Mouse (Mus musculus) layer of hippocampus, postnatal 36 days (tissue): ENCODE measurements around the gene Olfr498. TPM values are rescaled to one million over a fixed set of nuclear protein-coding genes. Genes with fewer than 3 reads are reported as not detected.

ENCODE experiments used
- DNase-seq, 2 experiments: peaks; one replicate each; pipeline ENCODE4 v3.0.0; 2022
- total RNA-seq, 2 experiments: library from RNA; stranded (reverse); gene quantifications; 2 replicates each; pipeline ENCODE4 v1.2.3; 2021

Gene Olfr498
- not detected for total RNA-seq

DNA sequence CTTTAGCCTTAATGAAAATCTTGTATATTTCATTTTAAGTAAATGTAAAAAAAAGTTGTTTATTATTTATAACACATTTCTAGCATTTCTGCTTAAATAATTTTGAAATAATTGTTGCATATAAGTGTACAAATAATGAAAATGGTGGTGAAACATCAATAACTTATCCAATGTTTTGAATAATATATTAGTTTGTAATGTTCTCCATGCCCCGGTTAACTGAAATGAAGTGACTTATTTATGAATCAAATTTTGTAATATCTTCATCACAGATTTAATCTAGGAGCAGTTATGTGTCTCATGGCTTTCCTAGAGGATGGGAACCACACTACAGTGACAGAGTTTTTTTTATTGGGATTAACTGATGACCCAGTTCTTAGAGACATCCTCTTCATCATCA, at the start of gene Olfr498:
TSS of gene Olfr498 (plus strand) at position 301 of the 400 bp plus-strand sequence.
- DNase-seq, result no peak

DNA sequence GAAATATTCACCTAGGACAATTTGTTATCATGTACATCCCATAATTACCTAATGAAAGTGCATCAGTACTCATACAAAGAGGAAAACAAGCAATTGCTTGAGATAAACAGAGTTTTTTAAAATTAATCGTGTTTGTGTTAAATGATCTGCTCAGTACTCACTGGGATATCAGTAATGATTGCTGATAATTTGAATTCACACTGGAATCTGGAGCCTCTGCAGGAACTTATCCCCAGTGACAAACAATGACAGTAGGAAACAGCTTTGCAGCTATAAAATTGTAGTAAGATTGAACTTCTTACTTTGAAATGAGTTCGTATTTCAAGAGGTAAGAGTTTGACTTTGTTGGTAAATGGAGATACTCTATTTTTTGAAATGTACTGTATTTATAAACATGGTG, 45.0 kb upstream of the Olfr498 start, which contains the start of gene Olfr497:
TSS of gene Olfr497 (plus strand) at position 301 of the 400 bp plus-strand sequence.
- no peak for DNase-seq

Other genes starting within 250 kb of the Olfr498 start
- gene Olfr488, start 207.0 kb upstream of the Olfr498 start, total RNA-seq, result not detected
- gene Olfr490, start 176.4 kb upstream of the Olfr498 start, total RNA-seq, result not detected
- not detected for gene Olfr491, start 151.9 kb upstream of the Olfr498 start, total RNA-seq
- gene Olfr492, start 141.7 kb upstream of the Olfr498 start, total RNA-seq, result not detected
- not detected for gene Olfr493, start 118.3 kb upstream of the Olfr498 start, total RNA-seq
- gene Olfr494, start 100.0 kb upstream of the Olfr498 start, total RNA-seq, result not detected
- not detected for gene Olfr495, start 72.2 kb upstream of the Olfr498 start, total RNA-seq
- gene Olfr497, start 44.9 kb upstream of the Olfr498 start, total RNA-seq, result not detected
- gene Olfr502, start 59.7 kb downstream of the Olfr498 start, total RNA-seq, result not detected
- not detected for gene Olfr503, start 79.2 kb downstream of the Olfr498 start, total RNA-seq
- gene Olfr504, start 100.5 kb downstream of the Olfr498 start, total RNA-seq, result not detected
- not detected for gene Olfr506, start 145.5 kb downstream of the Olfr498 start, total RNA-seq
- gene Olfr507, start 156.5 kb downstream of the Olfr498 start, total RNA-seq, result not detected
- not detected for gene Olfr508, start 164.7 kb downstream of the Olfr498 start, total RNA-seq
- under 1 TPM in 1 of 2 experiments, not detected in 1; 0.10 TPM for gene Olfr509, start 186.6 kb downstream of the Olfr498 start, total RNA-seq
- not detected for gene Olfr510, start 201.1 kb downstream of the Olfr498 start, total RNA-seq
- not detected for gene Olfr512, start 248.0 kb downstream of the Olfr498 start, total RNA-seq